Mouse (Mus musculus): ENCODE measurements around the gene Sall4. TPM values are rescaled to one million over a fixed set of nuclear protein-coding genes. Genes with fewer than 3 reads are reported as not detected.
"Not testable (repeated sequence)": the region's sequence is repeated elsewhere in the genome, so short reads cannot be mapped to it uniquely, and the experiment has no call there.

The Sall4 gene
- polyA plus RNA-seq, 1 experiment from 2014 or later, result 3.4 TPM

GRCm38 (mm10) chr2:168764460-168764867, 3.3 kb downstream of the Sall4 start:
- H3K36me3 ChIP-seq (ENCODE audit: control insufficient read depth, insufficient read depth), result no peaks in the 10 kb centered on the region
- WGBS (ENCODE audit: insufficient replicate concordance), result 18% methylated on average over 9 of the region's 9 CpGs
- H3K4me1 ChIP-seq (ENCODE audit: control insufficient read depth, low read depth, low read length), result no peaks in the 10 kb centered on the region
- H3K4me3 ChIP-seq (ENCODE audit: low read depth, low read length), result no peak overlapping the region
- H3K27ac ChIP-seq (ENCODE audit: low read length), result no peak overlapping the region
- no peak for ATAC-seq (ENCODE audit: low read depth)
- no peaks in the 10 kb centered on the region for H3K9me3 ChIP-seq (replicated peaks; ENCODE audit: control insufficient read depth, low read length)
- no peak overlapping the region for H3K4me2 ChIP-seq (ENCODE audit: low read depth, low read length)
- H3K27me3 ChIP-seq (ENCODE audit: control insufficient read depth, insufficient read depth, low read depth, low read length), result peaks cover 52% of the 10 kb centered on the region
- no peak overlapping the region for H3K9ac ChIP-seq (ENCODE audit: low read depth, low read length)

GRCm38 (mm10) chr2:168763785-168764184, 4.0 kb downstream of the Sall4 start:
- H3K27ac ChIP-seq (ENCODE audit: low read length), result no peak overlapping the region
- H3K4me1 ChIP-seq (ENCODE audit: control insufficient read depth, low read depth, low read length), result no peaks in the 10 kb centered on the region
- no peak overlapping the region for H3K4me3 ChIP-seq (ENCODE audit: low read depth, low read length)
- no peaks in the 10 kb centered on the region for H3K36me3 ChIP-seq (ENCODE audit: control insufficient read depth, insufficient read depth)
- peaks cover 52% of the 10 kb centered on the region for H3K27me3 ChIP-seq (ENCODE audit: control insufficient read depth, insufficient read depth, low read depth, low read length)
- 19% methylated on average over 7 of the region's 7 CpGs for WGBS (ENCODE audit: insufficient replicate concordance)
- no peak for ATAC-seq (ENCODE audit: low read depth)
- H3K9ac ChIP-seq (ENCODE audit: low read depth, low read length), result no peak overlapping the region
- H3K4me2 ChIP-seq (ENCODE audit: low read depth, low read length), result no peak overlapping the region
- H3K9me3 ChIP-seq (replicated peaks; ENCODE audit: control insufficient read depth, low read length), result no peaks in the 10 kb centered on the region

- H3K4me2 ChIP-seq (ENCODE audit: low read depth, low read length), result no peak overlapping the region
- no peaks in the 10 kb centered on the region for H3K36me3 ChIP-seq (ENCODE audit: control insufficient read depth, insufficient read depth)
- 13% methylated on average over 12 of the region's 12 CpGs for WGBS (ENCODE audit: insufficient replicate concordance)
- no peak for ATAC-seq (ENCODE audit: low read depth)
- no peak overlapping the region for H3K4me3 ChIP-seq (ENCODE audit: low read depth, low read length)
- H3K4me1 ChIP-seq (ENCODE audit: control insufficient read depth, low read depth, low read length), result no peaks in the 10 kb centered on the region
- H3K9ac ChIP-seq (ENCODE audit: low read depth, low read length), result no peak overlapping the region
- H3K27me3 ChIP-seq (ENCODE audit: control insufficient read depth, insufficient read depth, low read depth, low read length), result peaks cover 43% of the 10 kb centered on the region
- H3K9me3 ChIP-seq (replicated peaks; ENCODE audit: control insufficient read depth, low read length), result no peaks in the 10 kb centered on the region
- no peak overlapping the region for H3K27ac ChIP-seq (ENCODE audit: low read length)
Observed at GRCm38 (mm10) chr2:168762411-168762815, 5.3 kb downstream of the Sall4 start.

- H3K27me3 ChIP-seq (ENCODE audit: control insufficient read depth, insufficient read depth, low read depth, low read length), result peaks cover 38% of the 10 kb centered on the region
- no peak overlapping the region for H3K9ac ChIP-seq (ENCODE audit: low read depth, low read length)
- no peaks in the 10 kb centered on the region for H3K36me3 ChIP-seq (ENCODE audit: control insufficient read depth, insufficient read depth)
- no peak overlapping the region for H3K27ac ChIP-seq (ENCODE audit: low read length)
- WGBS (ENCODE audit: insufficient replicate concordance), result 20% methylated on average over 4 of the region's 4 CpGs
- H3K4me3 ChIP-seq (ENCODE audit: low read depth, low read length), result no peak overlapping the region
- ATAC-seq (ENCODE audit: low read depth), result no peak
- no peaks in the 10 kb centered on the region for H3K9me3 ChIP-seq (replicated peaks; ENCODE audit: control insufficient read depth, low read length)
- no peak overlapping the region for H3K4me2 ChIP-seq (ENCODE audit: low read depth, low read length)
- no peaks in the 10 kb centered on the region for H3K4me1 ChIP-seq (ENCODE audit: control insufficient read depth, low read depth, low read length)
Observed at GRCm38 (mm10) chr2:168761954-168762353, 5.8 kb downstream of the Sall4 start.

GRCm38 (mm10) chr2:168761141-168761540, 6.6 kb downstream of the Sall4 start:
- Histone ChIP-seq H3K4me1 (ENCODE audit: control insufficient read depth, low read depth, low read length) (no peaks in the 10 kb centered on the region), H3K36me3 (ENCODE audit: control insufficient read depth, insufficient read depth) (no peaks in the 10 kb centered on the region), H3K9me3 (replicated peaks; ENCODE audit: control insufficient read depth, low read length) (no peaks in the 10 kb centered on the region), H3K4me3 (ENCODE audit: low read depth, low read length) (no peak overlapping the region), H3K27ac (ENCODE audit: low read length) (no peak overlapping the region), H3K27me3 (ENCODE audit: control insufficient read depth, insufficient read depth, low read depth, low read length) (peaks cover 30% of the 10 kb centered on the region), H3K4me2 (ENCODE audit: low read depth, low read length) (no peak overlapping the region), H3K9ac (ENCODE audit: low read depth, low read length) (no peak overlapping the region)
- WGBS (ENCODE audit: insufficient replicate concordance), result 57% methylated on average over 9 of the region's 9 CpGs
- ATAC-seq (ENCODE audit: low read depth), result no peak

GRCm38 (mm10) chr2:168744406-168744805, 23.3 kb downstream of the Sall4 start:
- H3K27ac ChIP-seq (ENCODE audit: low read length); H3K36me3 ChIP-seq (ENCODE audit: control insufficient read depth, insufficient read depth); H3K4me3 ChIP-seq (ENCODE audit: low read depth, low read length); H3K9ac ChIP-seq (ENCODE audit: low read depth, low read length); H3K4me2 ChIP-seq (ENCODE audit: low read depth, low read length); H3K4me1 ChIP-seq (ENCODE audit: control insufficient read depth, low read depth, low read length); H3K9me3 ChIP-seq (replicated peaks; ENCODE audit: control insufficient read depth, low read length); ATAC-seq (ENCODE audit: low read depth): not testable (repeated sequence)
- WGBS (ENCODE audit: insufficient replicate concordance), result 72% methylated on average over 10 of the region's 10 CpGs
- H3K27me3 ChIP-seq (ENCODE audit: control insufficient read depth, insufficient read depth, low read depth, low read length), result peaks cover 19% of the 10 kb centered on the region

- ATAC-seq (ENCODE audit: low read depth), result no peak
- Histone ChIP-seq H3K4me2 (ENCODE audit: low read depth, low read length) (no peak overlapping the region), H3K27ac (ENCODE audit: low read length) (no peak overlapping the region), H3K4me3 (ENCODE audit: low read depth, low read length) (no peak overlapping the region), H3K9ac (ENCODE audit: low read depth, low read length) (no peak overlapping the region), H3K27me3 (ENCODE audit: control insufficient read depth, insufficient read depth, low read depth, low read length) (peaks cover 19% of the 10 kb centered on the region), H3K36me3 (ENCODE audit: control insufficient read depth, insufficient read depth) (no peaks in the 10 kb centered on the region), H3K9me3 (replicated peaks; ENCODE audit: control insufficient read depth, low read length) (no peaks in the 10 kb centered on the region), H3K4me1 (ENCODE audit: control insufficient read depth, low read depth, low read length) (no peaks in the 10 kb centered on the region)
- 11% methylated on average over 7 of the region's 7 CpGs for WGBS (ENCODE audit: insufficient replicate concordance)
Observed at GRCm38 (mm10) chr2:168742649-168743048, 25.1 kb downstream of the Sall4 start.

- peak within 1 kb of the TSS; percentile 31; the same call in 1 of the 2 replicates for H3K9ac ChIP-seq (ENCODE audit: low read depth, low read length)
- H3K9me3 ChIP-seq (replicated peaks; ENCODE audit: control insufficient read depth, low read length), result no peaks in the 10 kb centered on the region
- H3K27ac ChIP-seq (ENCODE audit: low read length), result no peak within 1 kb of the TSS
- ATAC-seq (ENCODE audit: low read depth), result peak; percentile 9; the same call in 1 of the 2 replicates
- H3K4me2 ChIP-seq (ENCODE audit: low read depth, low read length), result peak within 1 kb of the TSS; percentile 59
- H3K4me1 ChIP-seq (ENCODE audit: control insufficient read depth, low read depth, low read length), result no peaks in the 10 kb centered on the region
- H3K27me3 ChIP-seq (ENCODE audit: control insufficient read depth, insufficient read depth, low read depth, low read length), result peaks cover 19% of the 10 kb centered on the region
- 11% methylated on average over 21 of the region's 33 CpGs for WGBS (ENCODE audit: insufficient replicate concordance)
- H3K36me3 ChIP-seq (ENCODE audit: control insufficient read depth, insufficient read depth), result no peaks in the 10 kb centered on the region
- peak within 1 kb of the TSS; percentile 64 for H3K4me3 ChIP-seq (ENCODE audit: low read depth, low read length)
Observed at GRCm38 (mm10) chr2:168742059-168742627, 25.6 kb downstream of the Sall4 start, which contains the start of gene Atp9a. Gene Atp9a, minus strand, starts transcription at chr2:168742409.

- peak overlapping the region; percentile 64 for H3K4me3 ChIP-seq (ENCODE audit: low read depth, low read length)
- H3K36me3 ChIP-seq (ENCODE audit: control insufficient read depth, insufficient read depth), result no peaks in the 10 kb centered on the region
- H3K27ac ChIP-seq (ENCODE audit: low read length), result no peak overlapping the region
- H3K4me2 ChIP-seq (ENCODE audit: low read depth, low read length), result peak overlapping the region; percentile 59
- WGBS (ENCODE audit: insufficient replicate concordance), result under 1% methylated on average over 32 of the region's 108 CpGs
- no peaks in the 10 kb centered on the region for H3K9me3 ChIP-seq (replicated peaks; ENCODE audit: control insufficient read depth, low read length)
- H3K4me1 ChIP-seq (ENCODE audit: control insufficient read depth, low read depth, low read length), result no peaks in the 10 kb centered on the region
- peak overlapping the region; percentile 31; the same call in 1 of the 2 replicates for H3K9ac ChIP-seq (ENCODE audit: low read depth, low read length)
- H3K27me3 ChIP-seq (ENCODE audit: control insufficient read depth, insufficient read depth, low read depth, low read length), result peaks cover 19% of the 10 kb centered on the region
- ATAC-seq (ENCODE audit: low read depth), result peak; percentile 89
Observed at GRCm38 (mm10) chr2:168741273-168742058, 26.3 kb downstream of the Sall4 start.

Data from liver, embryonic 16.5 days (tissue).